Mouse (Mus musculus): ENCODE data around the gene Kmt2a.

Kmt2a gene

GRCm38 (mm10) chr9:44881221-44881871 is at the start of gene Kmt2a:
Kmt2a (minus strand) TSS chr9:44881296.
- peak; percentile 78; the same call in 1 of the 2 replicates for TF ChIP-seq GATA4 (IDR thresholded peaks at IDR 0.05; ENCODE audit: insufficient replicate concordance, low read length)

GRCm38 (mm10) chr9:44921543-44921942 is 40.4 kb upstream of the Kmt2a start:
- no peak for TF ChIP-seq GATA4 (IDR thresholded peaks at IDR 0.05; ENCODE audit: insufficient replicate concordance, low read length)

- TF ChIP-seq GATA4 (IDR thresholded peaks at IDR 0.05; ENCODE audit: insufficient replicate concordance, low read length), result peak; percentile 31; the same call in 1 of the 2 replicates
Measured at GRCm38 (mm10) chr9:44921123-44921468, 40.0 kb upstream of the Kmt2a start.

GRCm38 (mm10) chr9:44920374-44921122 is 39.5 kb upstream of the Kmt2a start, which contains the start of gene Atp5l:
Atp5l (minus strand) TSS chr9:44920742.
- TF ChIP-seq GATA4 (IDR thresholded peaks at IDR 0.05; ENCODE audit: insufficient replicate concordance, low read length), result no peak

- TF ChIP-seq GATA4 (IDR thresholded peaks at IDR 0.05; ENCODE audit: insufficient replicate concordance, low read length), result no peak
Measured at GRCm38 (mm10) chr9:44919606-44920005, 38.5 kb upstream of the Kmt2a start.

GRCm38 (mm10) chr9:44916196-44916595 is 35.1 kb upstream of the Kmt2a start:
- TF ChIP-seq GATA4 (IDR thresholded peaks at IDR 0.05; ENCODE audit: insufficient replicate concordance, low read length), result no peak

GRCm38 (mm10) chr9:44914706-44915105 is 33.6 kb upstream of the Kmt2a start:
- TF ChIP-seq GATA4 (IDR thresholded peaks at IDR 0.05; ENCODE audit: insufficient replicate concordance, low read length), result no peak

- no peak for TF ChIP-seq GATA4 (IDR thresholded peaks at IDR 0.05; ENCODE audit: insufficient replicate concordance, low read length)
Measured at GRCm38 (mm10) chr9:44911365-44911764, 30.3 kb upstream of the Kmt2a start.

- no peak for TF ChIP-seq GATA4 (IDR thresholded peaks at IDR 0.05; ENCODE audit: insufficient replicate concordance, low read length)
Measured at GRCm38 (mm10) chr9:44905620-44906019, 24.5 kb upstream of the Kmt2a start.

- no peak for TF ChIP-seq GATA4 (IDR thresholded peaks at IDR 0.05; ENCODE audit: insufficient replicate concordance, low read length)
Measured at GRCm38 (mm10) chr9:44904964-44905363, 23.9 kb upstream of the Kmt2a start.

- TF ChIP-seq GATA4 (IDR thresholded peaks at IDR 0.05; ENCODE audit: insufficient replicate concordance, low read length), result no peak
Measured at GRCm38 (mm10) chr9:44903856-44904255, 22.8 kb upstream of the Kmt2a start.

- TF ChIP-seq GATA4 (IDR thresholded peaks at IDR 0.05; ENCODE audit: insufficient replicate concordance, low read length), result no peak
Measured at GRCm38 (mm10) chr9:44900402-44900801, 19.3 kb upstream of the Kmt2a start.

GRCm38 (mm10) chr9:44899716-44900115 is 18.6 kb upstream of the Kmt2a start:
- no peak for TF ChIP-seq GATA4 (IDR thresholded peaks at IDR 0.05; ENCODE audit: insufficient replicate concordance, low read length)

- no peak for TF ChIP-seq GATA4 (IDR thresholded peaks at IDR 0.05; ENCODE audit: insufficient replicate concordance, low read length)
Measured at GRCm38 (mm10) chr9:44897024-44897423, 15.9 kb upstream of the Kmt2a start.

- no peak for TF ChIP-seq GATA4 (IDR thresholded peaks at IDR 0.05; ENCODE audit: insufficient replicate concordance, low read length)
Measured at GRCm38 (mm10) chr9:44892664-44893063, 11.6 kb upstream of the Kmt2a start.

GRCm38 (mm10) chr9:44891210-44891609 is 10.1 kb upstream of the Kmt2a start:
- no peak for TF ChIP-seq GATA4 (IDR thresholded peaks at IDR 0.05; ENCODE audit: insufficient replicate concordance, low read length)

All from liver, adult (tissue).